Mouse (Mus musculus): ENCODE results near the gene Slc23a4.

The Slc23a4 gene

GRCm38 (mm10) chr6:34910371-34911219 is 77.6 kb downstream of the Slc23a4 start, which contains the start of gene Wdr91:
Wdr91 (minus strand) TSS chr6:34910876.
- DNase-seq (ENCODE audit: low spot score): peak; percentile 90

GRCm38 (mm10) chr6:34909631-34910345 is 78.4 kb downstream of the Slc23a4 start:
- DNase-seq (ENCODE audit: low spot score): no peak

- DNase-seq (ENCODE audit: low spot score): no peak
Measured at GRCm38 (mm10) chr6:34907696-34908260, 80.4 kb downstream of the Slc23a4 start.

- no peak for DNase-seq (ENCODE audit: low spot score)
Measured at GRCm38 (mm10) chr6:34907121-34907614, 81.0 kb downstream of the Slc23a4 start.

- no peak for DNase-seq (ENCODE audit: low spot score)
Measured at GRCm38 (mm10) chr6:34906661-34907060, 81.5 kb downstream of the Slc23a4 start.

GRCm38 (mm10) chr6:34906125-34906524 is 82.1 kb downstream of the Slc23a4 start:
- DNase-seq (ENCODE audit: low spot score): no peak

GRCm38 (mm10) chr6:34904361-34904760 is 83.8 kb downstream of the Slc23a4 start:
- DNase-seq (ENCODE audit: low spot score): no peak

GRCm38 (mm10) chr6:34903851-34904250 is 84.4 kb downstream of the Slc23a4 start:
- DNase-seq (ENCODE audit: low spot score): no peak

- no peak for DNase-seq (ENCODE audit: low spot score)
Measured at GRCm38 (mm10) chr6:34903441-34903840, 84.8 kb downstream of the Slc23a4 start.

- no peak for DNase-seq (ENCODE audit: low spot score)
Measured at GRCm38 (mm10) chr6:34902578-34902977, 85.6 kb downstream of the Slc23a4 start.

GRCm38 (mm10) chr6:34901911-34902444 is 86.2 kb downstream of the Slc23a4 start:
- peak; percentile 11 for DNase-seq (ENCODE audit: low spot score)

GRCm38 (mm10) chr6:34900990-34901389 is 87.2 kb downstream of the Slc23a4 start:
- no peak for DNase-seq (ENCODE audit: low spot score)

- no peak for DNase-seq (ENCODE audit: low spot score)
Measured at GRCm38 (mm10) chr6:34899127-34899526, 89.1 kb downstream of the Slc23a4 start.

GRCm38 (mm10) chr6:34896168-34896780 is 91.9 kb downstream of the Slc23a4 start:
- DNase-seq (ENCODE audit: low spot score): no peak

GRCm38 (mm10) chr6:34895569-34895968 is 92.6 kb downstream of the Slc23a4 start:
- DNase-seq (ENCODE audit: low spot score): no peak
